Mouse (Mus musculus) lung, embryonic 14.5 days (tissue): ENCODE measurements around the gene Serpina12. TPM values are rescaled to one million over a fixed set of nuclear protein-coding genes. Genes with fewer than 3 reads are reported as not detected.

Source experiments
- ATAC-seq: fragments of 200-750 bp; cut with Nextera tagmentation; 2 replicates; pipeline ENCODE4 v1.8.0; 2017; ENCODE audit warnings: mild to moderate bottlenecking, moderate TSS enrichment, moderate library complexity; ENCODE audit not compliant: insufficient read depth
- DNase-seq: peaks from one replicate; pipeline ENCODE4 v3.0.0-alpha.2; 2015
- H3K27ac ChIP-seq: fragments of 300-500 bp; sonication (generic); 2 replicates; pipeline ENCODE4 v1.5.1; 2014; ENCODE audit warnings: low read depth, mild to moderate bottlenecking, moderate library complexity
- H3K27me3 ChIP-seq: fragments of 300-500 bp; sonication (generic); 2 replicates; pipeline ENCODE4 v1.6.1; 2014; ENCODE audit warnings: low read length, control low read depth; ENCODE audit not compliant: insufficient read depth
- H3K36me3 ChIP-seq: fragments of 300-500 bp; sonication (generic); 2 replicates; pipeline ENCODE4 v1.6.1; 2014; ENCODE audit warnings: control low read depth; ENCODE audit not compliant: insufficient read depth
- H3K4me1 ChIP-seq: fragments of 300-500 bp; sonication (generic); 2 replicates; pipeline ENCODE4 v1.6.1; 2014; ENCODE audit warnings: antibody characterized with exemption, control low read depth; ENCODE audit not compliant: insufficient read depth
- H3K4me2 ChIP-seq: fragments of 300-500 bp; sonication (generic); 2 replicates; pipeline ENCODE4 v1.6.1; 2014; ENCODE audit warnings: mild to moderate bottlenecking
- H3K4me3 ChIP-seq: fragments of 300-500 bp; sonication (generic); 2 replicates; pipeline ENCODE4 v1.5.1; 2014; ENCODE audit warnings: low read depth, low read length
- H3K9ac ChIP-seq: fragments of 300-500 bp; sonication (generic); 2 replicates; pipeline ENCODE4 v1.6.1; 2014
- H3K9me3 ChIP-seq: fragments of 300-500 bp; sonication (generic); 2 replicates; pipeline ENCODE4 v1.6.1; 2016; ENCODE audit warnings: low read depth, low read length, control low read depth
- CTCF ChIP-seq: IDR thresholded peaks from 2 replicates; pipeline ENCODE4 v1.5.1; 2016; ENCODE audit warnings: antibody characterized with exemption, low read depth
- WGBS: fragments of 180-500 bp; shearing (Covaris S2); extraction: QIAGEN DNeasy Blood & Tissue Kit; methylation state at CpG from one replicate; pipeline ENCODE4 v1.1.7; 2014; 5-methylcytosine and 5-hydroxymethylcytosine counted together
- polyA plus RNA-seq: library from polyadenylated mRNA; unstranded; fragments of >200 nt; fragmentation: Nextera tagmentation; extraction: Ambion mirVana; gene quantifications from 2 replicates; pipeline ENCODE4 v1.2.1, GENCODE M21; 2014

Serpina12 gene
- polyA plus RNA-seq: not detected in 2 replicates

- Histone ChIP-seq H3K9ac (no peak within 1 kb of the TSS), H3K27ac (no peak within 1 kb of the TSS), H3K27me3 (no peaks in the 10 kb centered on the region), H3K4me1 (no peaks in the 10 kb centered on the region), H3K4me3 (no peak within 1 kb of the TSS), H3K4me2 (no peak within 1 kb of the TSS), H3K9me3 (no peaks in the 10 kb centered on the region), H3K36me3 (no peaks in the 10 kb centered on the region)
- TF ChIP-seq CTCF: no peak
- ATAC-seq (no peak), DNase-seq (no peak)
- WGBS: 85% methylated on average over 7 of the region's 7 CpGs
Observed at GRCm38 (mm10) chr12:104044343-104044742, at the start of gene Serpina12. Gene Serpina12, minus strand, starts transcription at chr12:104044443.

GRCm38 (mm10) chr12:104091303-104091702, 47.1 kb upstream of the Serpina12 start:
- Histone ChIP-seq H3K9ac (no peak overlapping the region), H3K9me3 (no peaks in the 10 kb centered on the region), H3K4me1 (no peaks in the 10 kb centered on the region), H3K4me2 (no peak overlapping the region), H3K27me3 (no peaks in the 10 kb centered on the region), H3K4me3 (no peak overlapping the region), H3K27ac (no peak overlapping the region), H3K36me3 (no peaks in the 10 kb centered on the region)
- DNase-seq: no peak
- WGBS: 93% methylated on average over 1 of the region's 1 CpGs
- TF ChIP-seq CTCF: no peak
- ATAC-seq: no peak

- DNase-seq (no peak), ATAC-seq (no peak)
- Histone ChIP-seq H3K36me3 (no peaks in the 10 kb centered on the region), H3K4me1 (no peaks in the 10 kb centered on the region), H3K4me3 (no peak overlapping the region), H3K9ac (no peak overlapping the region), H3K27ac (no peak overlapping the region), H3K9me3 (no peaks in the 10 kb centered on the region), H3K4me2 (no peak overlapping the region), H3K27me3 (no peaks in the 10 kb centered on the region)
- 78% methylated on average over 2 of the region's 2 CpGs for WGBS
- TF ChIP-seq CTCF: no peak
Observed at GRCm38 (mm10) chr12:104090119-104090518, 45.9 kb upstream of the Serpina12 start.

DNA sequence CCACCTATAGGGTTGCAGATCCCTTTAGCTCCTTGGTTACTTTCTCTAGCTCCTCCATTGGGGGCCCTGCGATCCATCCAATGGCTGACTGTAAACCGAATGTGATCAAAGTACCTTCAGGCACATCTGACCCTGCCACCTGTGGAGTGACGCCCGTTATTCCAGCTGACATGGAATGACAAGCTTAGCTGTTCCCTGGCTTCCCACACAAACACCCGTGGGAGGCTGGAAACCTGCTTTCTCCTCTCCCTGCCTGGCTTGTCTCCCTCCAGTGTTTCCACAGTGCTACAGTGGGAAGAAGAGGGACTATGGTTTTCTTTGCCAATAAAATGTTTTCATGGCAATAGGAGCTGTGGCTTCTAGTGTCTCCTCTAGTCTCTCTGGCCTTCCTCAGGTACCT, 28.0 kb upstream of the Serpina12 start:
- Histone ChIP-seq H3K9ac (no peak overlapping the region), H3K36me3 (no peaks in the 10 kb centered on the region)
- ATAC-seq: no peak

GRCm38 (mm10) chr12:104071708-104072107, 27.5 kb upstream of the Serpina12 start:
- ATAC-seq (no peak), DNase-seq (no peak)
- H3K4me1 ChIP-seq: no peaks in the 10 kb centered on the region
- no peak for TF ChIP-seq CTCF
- H3K9me3 ChIP-seq: no peaks in the 10 kb centered on the region
- H3K27me3 ChIP-seq: no peaks in the 10 kb centered on the region
- H3K27ac ChIP-seq: no peak overlapping the region
- 13% methylated on average over 1 of the region's 1 CpGs for WGBS
- no peak overlapping the region for H3K4me2 ChIP-seq
- H3K4me3 ChIP-seq: no peak overlapping the region
- H3K9ac ChIP-seq: no peak overlapping the region
- H3K36me3 ChIP-seq: no peaks in the 10 kb centered on the region

More for the DNA sequence above, 28.0 kb upstream of the Serpina12 start:
- Histone ChIP-seq H3K4me2 (no peak overlapping the region), H3K4me1 (no peaks in the 10 kb centered on the region), H3K27me3 (no peaks in the 10 kb centered on the region), H3K27ac (no peak overlapping the region), H3K9me3 (no peaks in the 10 kb centered on the region), H3K4me3 (no peak overlapping the region)
- DNase-seq: no peak
- 62% methylated on average over 5 of the region's 5 CpGs for WGBS
- no peak for TF ChIP-seq CTCF

GRCm38 (mm10) chr12:104069620-104070019, 25.4 kb upstream of the Serpina12 start:
- no peaks in the 10 kb centered on the region for H3K36me3 ChIP-seq
- DNase-seq (peak; percentile 93), ATAC-seq (peak; percentile 59)
- no peaks in the 10 kb centered on the region for H3K9me3 ChIP-seq
- no peak overlapping the region for H3K27ac ChIP-seq
- no peak overlapping the region for H3K4me3 ChIP-seq
- H3K4me2 ChIP-seq: no peak overlapping the region
- WGBS: 4% methylated on average over 2 of the region's 2 CpGs
- H3K4me1 ChIP-seq: no peaks in the 10 kb centered on the region
- H3K27me3 ChIP-seq: no peaks in the 10 kb centered on the region
- peak; percentile 82 for TF ChIP-seq CTCF
- no peak overlapping the region for H3K9ac ChIP-seq

GRCm38 (mm10) chr12:104067549-104067948, 23.3 kb upstream of the Serpina12 start:
- Histone ChIP-seq H3K9ac (no peak overlapping the region), H3K4me3 (peak overlapping the region; percentile 19; the same call in 1 of the 2 replicates), H3K4me1 (no peaks in the 10 kb centered on the region), H3K36me3 (no peaks in the 10 kb centered on the region), H3K27me3 (no peaks in the 10 kb centered on the region), H3K4me2 (peak overlapping the region; percentile 46), H3K9me3 (no peaks in the 10 kb centered on the region), H3K27ac (peak overlapping the region; percentile 18; the same call in 1 of the 2 replicates)
- peak; percentile 84 for DNase-seq
- WGBS: 26% methylated on average over 4 of the region's 4 CpGs
- ATAC-seq: peak; percentile 84
- no peak for TF ChIP-seq CTCF

- TF ChIP-seq CTCF: peak; percentile 77
- H3K4me1 ChIP-seq: no peaks in the 10 kb centered on the region
- no peaks in the 10 kb centered on the region for H3K36me3 ChIP-seq
- H3K27me3 ChIP-seq: no peaks in the 10 kb centered on the region
- WGBS: 15% methylated on average over 8 of the region's 8 CpGs
- H3K9me3 ChIP-seq: no peaks in the 10 kb centered on the region
- no peak for ATAC-seq
- H3K4me3 ChIP-seq: no peak overlapping the region
- H3K9ac ChIP-seq: no peak overlapping the region
- peak; percentile 79 for DNase-seq
- H3K4me2 ChIP-seq: no peak overlapping the region
- no peak overlapping the region for H3K27ac ChIP-seq
Observed at GRCm38 (mm10) chr12:104066241-104066640, 22.0 kb upstream of the Serpina12 start.
